Mouse (Mus musculus) ES-E14 (cell line): ENCODE data around the gene Pogz.

Experiments used
- ZC3H11A ChIP-seq: IDR thresholded peaks from 2 replicates; pipeline ENCODE4 v1.6.1; 2012; ENCODE audit warnings: low read depth, mild to moderate bottlenecking, inconsistent platforms, low read length, borderline replicate concordance
- ZNF384 ChIP-seq: IDR thresholded peaks from 2 replicates; pipeline ENCODE4 v1.6.1; 2012; ENCODE audit warnings: low read depth, low read length, inconsistent platforms

DNA sequence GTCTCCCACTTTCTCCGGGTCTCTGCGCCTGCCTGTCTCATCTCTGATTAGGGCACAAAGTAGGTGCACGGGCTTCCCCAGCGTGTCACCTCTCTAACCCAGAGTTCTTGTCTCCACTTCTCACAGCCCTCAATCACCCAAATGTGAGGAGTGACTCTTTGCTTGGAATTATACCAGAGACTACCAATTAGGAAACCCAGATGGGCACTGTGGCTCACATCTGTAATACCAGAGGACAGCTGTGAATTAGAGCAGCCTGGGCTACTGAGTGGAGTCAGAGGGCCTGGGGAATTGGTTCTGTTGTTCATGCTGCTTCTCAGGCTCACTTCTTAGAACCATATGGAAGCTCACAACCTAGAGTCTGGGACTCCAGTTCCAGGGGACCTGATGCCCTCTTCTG lies 32.4 kb upstream of the Pogz start:
- TF ChIP-seq ZNF384 (no peak), ZC3H11A (no peak)
